Mouse (Mus musculus) cerebellum, adult 2 months (tissue): Measurements from ENCODE around the gene Tmem8b. TPM values are rescaled to one million over a fixed set of nuclear protein-coding genes. Genes with fewer than 3 reads are reported as not detected.
A peak's percentile ranks its signal among the peaks of the same experiment; 100 is the strongest.

Source experiments
- DNase-seq, 2 experiments: peaks; one replicate each; pipeline ENCODE4 v3.0.0; 2021
- H3K27ac ChIP-seq: fragments of 200-500 bp; 2 replicates; pipeline ENCODE4 v1.5.1; 2012; ENCODE audit warnings: low read length, control low read depth, inconsistent platforms; ENCODE audit not compliant: insufficient read depth
- H3K27me3 ChIP-seq: fragments of 200-500 bp; 2 replicates; pipeline ENCODE4 v1.6.1; 2012; ENCODE audit warnings: inconsistent platforms, mild to moderate bottlenecking, low read length, moderate library complexity; ENCODE audit not compliant: control insufficient read depth, insufficient read depth
- H3K4me1 ChIP-seq: fragments of 200-500 bp; 2 replicates; pipeline ENCODE4 v1.6.1; 2011; ENCODE audit warnings: low read length; ENCODE audit not compliant: control insufficient read depth, insufficient read depth
- H3K4me3 ChIP-seq: fragments of 200-500 bp; replicated peaks from 2 replicates; pipeline ENCODE3; 2011; ENCODE audit warnings: mild to moderate bottlenecking, low read depth, low read length, control low read depth; ENCODE audit not compliant: insufficient read depth
- CTCF ChIP-seq: fragments of 200-500 bp; IDR thresholded peaks from 2 replicates; pipeline ENCODE4 v1.5.1; 2011; ENCODE audit warnings: low read depth, mild to moderate bottlenecking, control low read depth, low read length, moderate library complexity, borderline replicate concordance; ENCODE audit not compliant: insufficient read depth
- POLR2A ChIP-seq: fragments of 200-500 bp; IDR thresholded peaks from 2 replicates; pipeline ENCODE4 v1.6.1; 2011; ENCODE audit warnings: low read length, control low read depth, borderline replicate concordance; ENCODE audit not compliant: insufficient read depth
- WGBS: fragments of 180-500 bp; shearing (Covaris S2); methylation state at CpG from one replicate; pipeline ENCODE4 v1.1.7; 2018; 5-methylcytosine and 5-hydroxymethylcytosine counted together
- polyA plus RNA-seq: library from polyadenylated mRNA; depleted of rRNA; stranded (reverse); fragments of >200 nt; gene quantifications from 2 replicates; pipeline ENCODE4 v1.2.3, GENCODE M21; 2012; rRNA removed

Tmem8b gene
- polyA plus RNA-seq: 21.2 and 21.8 TPM in 2 replicates

DNA sequence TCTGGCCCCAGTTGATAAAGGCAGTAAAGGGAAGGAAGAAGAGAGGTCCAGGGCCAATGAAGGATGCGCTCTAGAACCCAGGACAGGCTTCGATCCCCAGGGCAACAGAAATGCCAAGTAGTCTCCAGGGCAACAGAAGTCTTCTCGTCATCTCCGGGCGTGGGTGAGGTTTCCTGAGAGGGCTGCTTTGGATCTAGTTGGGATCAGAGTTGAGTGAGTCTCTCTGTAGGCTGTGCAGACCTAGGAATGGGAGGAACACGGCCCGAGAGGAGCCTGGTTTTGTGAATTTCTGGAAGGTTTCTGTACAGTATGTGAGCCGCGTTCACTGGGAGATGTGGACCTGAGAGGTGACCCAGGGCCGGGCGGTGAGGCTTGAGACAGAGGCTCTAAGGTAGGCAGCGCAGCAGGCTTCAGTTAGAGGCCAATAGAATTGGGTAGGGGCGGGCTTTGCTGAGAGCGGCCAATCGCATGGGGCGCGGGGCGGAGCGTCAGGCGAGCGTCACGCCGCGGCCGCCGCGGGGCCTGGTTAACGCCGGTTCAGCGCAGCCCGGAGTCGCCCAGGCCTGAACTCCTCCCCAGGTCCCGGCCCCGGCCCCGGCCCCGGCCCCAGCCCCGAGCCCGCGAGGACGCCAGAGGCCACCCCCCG is at the start of gene Tmem8b, which contains the start of gene Fam221b:
TSS of gene Tmem8b (plus strand) at position 190 of the 646 bp plus-strand sequence.
TSS of gene Fam221b (minus strand) at position 364 of the 646 bp plus-strand sequence.
- TF ChIP-seq CTCF: no peak
- peak; percentile 88 for TF ChIP-seq POLR2A
- H3K4me3 ChIP-seq: peak within 1 kb of the TSS; percentile 88
- H3K27ac ChIP-seq: peak within 1 kb of the TSS; percentile 52
- H3K4me1 ChIP-seq: peaks cover 15% of the 10 kb centered on the region
- no peaks in the 10 kb centered on the region for H3K27me3 ChIP-seq
- DNase-seq: peak; percentile 94 to 95
- WGBS: under 1% methylated on average over 39 of the region's 41 CpGs

DNA sequence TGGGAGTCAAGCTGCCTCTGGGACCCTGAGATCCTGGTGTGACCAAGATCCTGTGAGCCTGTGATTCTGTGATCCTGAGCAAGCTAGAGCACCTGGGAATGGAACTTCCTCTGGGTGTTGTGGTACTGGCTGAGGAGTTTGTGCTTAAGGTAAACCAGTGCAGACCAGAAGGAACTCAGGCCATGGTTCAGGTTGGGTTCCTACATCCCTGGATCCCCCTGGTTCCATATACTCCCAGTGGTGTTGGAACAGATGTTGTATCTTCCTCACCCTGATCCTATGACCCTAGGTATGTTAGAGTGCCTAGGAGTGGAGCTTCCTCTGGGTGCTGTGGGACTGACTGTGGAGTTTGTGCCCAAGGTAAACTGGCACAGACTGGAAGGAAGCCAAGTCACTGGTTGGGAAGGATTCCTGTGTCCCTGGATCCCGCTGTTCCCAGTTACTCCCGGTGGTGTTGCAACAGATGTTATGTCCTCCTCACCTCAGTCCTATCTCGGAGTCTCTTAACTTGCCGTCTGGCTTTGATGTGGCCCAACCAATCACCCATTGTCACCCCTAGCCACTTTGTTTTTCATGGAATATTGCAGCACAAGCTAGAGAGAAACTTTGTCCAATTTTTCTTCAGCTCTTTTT is 48.5 kb upstream of the Tmem8b start:
- no peak overlapping the region for H3K4me3 ChIP-seq
- no peak overlapping the region for H3K27ac ChIP-seq
- no peak for DNase-seq
- H3K27me3 ChIP-seq: no peaks in the 10 kb centered on the region
- no peaks in the 10 kb centered on the region for H3K4me1 ChIP-seq
- WGBS: 45% methylated on average over 4 of the region's 4 CpGs
- TF ChIP-seq CTCF: no peak

DNA sequence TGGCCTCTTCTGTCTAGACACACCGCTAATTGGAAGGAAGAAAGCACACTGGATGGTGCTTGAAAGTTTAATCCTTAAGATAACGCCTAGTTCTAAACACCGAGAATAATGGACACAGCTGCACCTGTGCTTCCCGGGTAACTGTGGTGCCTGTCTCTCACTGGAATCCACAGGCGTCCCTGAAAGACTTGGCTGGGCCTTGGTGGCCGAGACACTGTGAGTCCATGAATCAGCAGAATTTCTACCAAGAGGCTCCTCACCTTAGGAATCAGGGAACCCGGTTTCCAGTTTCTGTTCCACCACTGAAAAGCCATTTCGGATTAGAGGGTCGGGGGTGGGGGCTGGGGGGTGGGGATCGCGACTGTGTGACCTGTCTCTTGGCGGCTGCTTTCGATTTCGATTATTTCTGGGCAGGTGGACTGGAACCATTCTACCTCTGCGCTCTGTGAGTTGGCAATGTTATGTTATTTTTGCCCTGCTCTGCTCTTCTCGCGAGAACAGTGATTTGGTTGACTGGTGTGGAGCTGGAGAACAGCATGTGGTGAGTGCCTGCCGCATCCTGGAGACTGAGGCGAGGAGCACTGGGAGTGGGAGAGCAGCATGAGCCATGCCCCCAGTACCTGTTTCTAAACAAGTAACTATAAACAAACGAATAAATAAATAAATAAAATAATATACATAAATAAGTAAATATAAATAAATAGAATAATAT is 39.5 kb upstream of the Tmem8b start:
- 15% methylated on average over 20 of the region's 20 CpGs for WGBS
- no peaks in the 10 kb centered on the region for H3K27me3 ChIP-seq
- H3K4me1 ChIP-seq: peaks cover 28% of the 10 kb centered on the region
- 0 out of 2 replicates have a peak overlapping the region, but pooled peaks have one; percentile 17 for H3K27ac ChIP-seq
- peak overlapping the region; percentile 7 for H3K4me3 ChIP-seq
- DNase-seq: peak; percentile 54 to 66
- TF ChIP-seq CTCF: no peak
- TF ChIP-seq POLR2A: no peak

DNA sequence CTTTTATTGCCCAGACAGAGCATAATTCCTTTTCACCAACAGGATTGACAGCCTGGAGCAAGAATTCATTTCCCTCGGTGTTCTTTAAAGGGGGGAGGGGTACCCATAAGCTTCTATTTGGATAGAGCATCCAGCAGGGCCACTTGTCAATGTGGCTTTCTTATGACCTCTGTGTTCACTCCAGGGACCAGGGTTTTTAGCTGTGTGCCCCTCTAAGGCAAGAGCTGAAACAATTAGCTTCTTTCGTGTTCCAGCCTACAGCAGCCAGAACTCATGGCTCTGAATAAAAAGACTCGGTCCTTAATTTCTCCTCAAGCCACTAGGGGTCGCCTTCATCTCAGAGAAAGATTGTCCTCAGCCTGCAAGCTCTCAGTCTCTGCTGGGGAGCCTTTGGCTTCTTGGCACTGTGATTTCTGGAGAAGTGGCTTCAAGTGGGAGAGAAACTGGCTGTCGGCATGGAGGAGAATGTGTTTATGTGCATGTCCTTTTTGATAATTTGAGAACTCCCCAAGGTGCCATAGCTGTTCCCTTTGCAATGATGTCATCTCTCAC is 38.7 kb upstream of the Tmem8b start:
- Histone ChIP-seq H3K27ac (peak overlapping the region; percentile 26; the same call in 1 of the 2 replicates), H3K4me3 (peak overlapping the region; percentile 35), H3K4me1 (peaks cover 28% of the 10 kb centered on the region), H3K27me3 (no peaks in the 10 kb centered on the region)
- 0% methylated on average over 5 of the region's 5 CpGs for WGBS
- TF ChIP-seq CTCF (peak; percentile 73; the same call in 1 of the 2 replicates), POLR2A (peak; percentile 16; the same call in 1 of the 2 replicates)
- DNase-seq: peak; percentile 87 to 91

DNA sequence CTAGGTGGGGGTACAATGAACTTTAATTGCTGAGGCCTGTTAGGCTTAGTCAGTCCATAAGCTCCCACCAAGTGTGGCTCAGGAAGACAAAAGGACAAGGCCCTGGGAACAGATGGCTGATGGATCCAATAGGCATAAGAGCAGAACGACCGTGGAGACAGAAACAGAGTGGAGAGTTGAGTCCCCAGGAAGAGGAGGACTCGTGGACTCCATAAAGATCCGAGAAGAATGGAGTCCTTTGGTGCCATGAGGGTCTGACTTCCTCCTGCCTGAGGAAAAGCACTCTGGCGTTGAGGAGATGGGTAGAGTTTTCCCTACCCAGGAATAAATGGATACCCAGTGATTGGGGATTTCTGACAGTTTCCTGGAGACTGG is 38.1 kb upstream of the Tmem8b start:
- peak overlapping the region; percentile 7 for H3K4me3 ChIP-seq

DNA sequence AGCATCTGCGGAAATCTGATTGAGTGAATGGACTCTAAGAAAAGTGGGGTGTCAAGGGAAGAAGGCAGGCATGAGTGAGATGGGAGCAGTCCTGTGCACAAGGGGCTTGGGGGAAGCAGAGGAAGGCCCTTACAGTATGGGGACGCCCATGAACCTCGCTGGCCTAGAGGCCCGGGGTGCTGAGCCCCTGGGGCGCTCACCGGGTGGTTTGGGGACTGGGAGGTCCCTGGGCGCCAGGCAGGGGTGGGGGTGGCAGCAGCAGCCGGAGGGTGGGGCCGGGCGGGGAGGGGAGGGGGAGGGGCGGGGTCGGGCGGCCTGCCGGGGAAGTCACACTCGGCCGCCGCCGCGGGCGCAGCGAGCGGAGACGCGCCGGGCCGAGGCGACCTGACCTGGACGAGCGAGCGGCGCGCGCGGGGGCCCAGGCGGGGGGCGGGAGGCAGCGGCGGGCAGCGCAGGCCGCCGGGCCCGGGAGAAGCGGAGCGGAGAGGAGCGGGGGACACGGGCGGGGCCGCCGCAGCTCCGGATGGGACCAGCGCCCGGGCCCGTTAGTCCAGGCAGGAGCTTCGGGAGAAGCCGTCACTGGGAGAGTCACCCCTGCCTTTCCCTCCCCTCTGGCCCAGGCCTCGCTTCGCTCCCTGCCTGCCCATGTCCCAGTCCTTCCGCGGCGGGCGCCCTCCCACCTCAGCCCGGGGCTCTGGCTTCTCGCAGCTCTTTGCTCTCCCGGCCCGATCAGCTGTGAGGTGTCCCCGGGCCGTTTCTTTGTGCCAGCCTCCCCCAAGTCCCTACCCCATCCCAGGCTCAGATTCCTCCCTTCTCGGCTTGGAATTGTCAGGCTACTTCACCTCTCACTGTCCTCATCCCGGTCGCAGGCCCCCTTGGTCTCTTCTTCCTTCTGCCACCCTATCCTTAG is 37.5 kb upstream of the Tmem8b start, which contains the start of gene Npr2:
TSS of gene Npr2 (plus strand) at position 890 of the 910 bp plus-strand sequence.
- Histone ChIP-seq H3K27me3 (no peaks in the 10 kb centered on the region), H3K27ac (peak within 1 kb of the TSS; percentile 92), H3K4me1 (peaks cover 28% of the 10 kb centered on the region), H3K4me3 (peak within 1 kb of the TSS; percentile 88)
- 1% methylated on average over 67 of the region's 70 CpGs for WGBS
- no peak for TF ChIP-seq CTCF
- 0 out of 2 replicates have a peak, but pooled peaks have one; percentile 14 for TF ChIP-seq POLR2A
- DNase-seq: peak; percentile 70 to 80

More for the DNA sequence above, 38.1 kb upstream of the Tmem8b start:
- H3K4me1 ChIP-seq: peaks cover 28% of the 10 kb centered on the region
- no peak for DNase-seq
- TF ChIP-seq POLR2A: no peak
- no peak for TF ChIP-seq CTCF
- H3K27me3 ChIP-seq: no peaks in the 10 kb centered on the region
- peak overlapping the region; percentile 23 for H3K27ac ChIP-seq
- 6% methylated on average over 5 of the region's 5 CpGs for WGBS
